Mouse (Mus musculus): ENCODE results near the gene Oog3. TPM values are rescaled to one million over a fixed set of nuclear protein-coding genes. Genes with fewer than 3 reads are reported as not detected.

Gene Oog3
- total RNA-seq (2021) = not detected

DNA sequence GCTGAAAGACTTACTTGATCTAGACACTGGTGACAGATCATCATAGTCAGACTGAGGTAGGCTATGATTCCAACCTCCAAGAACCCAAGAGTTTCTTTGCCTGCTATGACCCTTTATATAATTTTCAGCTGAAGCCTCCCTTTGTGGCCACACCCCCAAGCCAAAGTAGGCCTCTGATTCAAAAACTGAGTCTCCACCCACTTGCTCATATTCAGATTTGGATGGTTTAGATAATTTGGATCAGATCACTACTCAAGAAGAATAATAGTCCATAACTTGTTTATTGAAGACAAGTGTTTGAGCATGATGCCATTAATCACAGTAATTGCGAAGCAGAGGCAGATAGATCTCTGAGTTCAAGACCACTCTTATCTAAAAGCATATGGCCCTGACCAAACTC is at the start of gene Oog3:
Oog3 (minus strand) TSS at position 101 of the 400 bp plus-strand sequence.
- intact Hi-C loops (cut with DNase I) = loop anchor here (5.0 kb wide), 1 partner anchor 320 kb away; no protein-coding TSS in a partner anchor
- DNase-seq (ENCODE audit: low spot score in 2 of 2) = no peak

DNA sequence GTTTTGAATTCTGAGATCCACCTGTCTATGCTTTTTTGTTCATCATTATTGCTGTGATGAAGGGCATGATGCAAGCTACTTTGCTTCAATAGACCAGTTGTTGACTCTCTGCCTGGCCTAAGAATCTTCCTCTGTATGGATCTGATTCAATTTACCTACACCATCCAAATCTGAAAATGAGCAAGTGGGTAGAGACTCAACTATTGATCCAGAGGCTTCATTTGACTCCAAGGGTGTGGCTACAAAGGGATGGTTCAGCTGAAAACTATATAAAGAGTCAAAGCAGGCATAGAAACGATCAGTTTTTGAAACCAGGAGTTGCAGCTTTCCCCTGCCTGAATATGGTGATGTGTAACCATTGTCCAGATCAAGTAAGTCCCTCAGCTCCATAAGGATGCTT is 28.0 kb upstream of the Oog3 start, which contains the start of gene Oog2:
Oog2 (plus strand) TSS at position 301 of the 400 bp plus-strand sequence.
- intact Hi-C loops (cut with DNase I) = no loop called here
- DNase-seq (ENCODE audit: low spot score in 2 of 2) = no peak

Other genes starting within 250 kb of the Oog3 start
- gene Pramef25, start 211.6 kb downstream of the Oog3 start, total RNA-seq (2021) = not detected
- not detected for gene Gm13101, start 195.7 kb downstream of the Oog3 start, total RNA-seq (2021)
- gene Pramef17, start 168.3 kb downstream of the Oog3 start, total RNA-seq (2021) = not detected
- not detected for gene Pramel4, start 103.5 kb downstream of the Oog3 start, total RNA-seq (2021)
- not detected for gene Gm13102, start 56.2 kb downstream of the Oog3 start, total RNA-seq (2021)
- not detected for gene Oog2, start 28.1 kb upstream of the Oog3 start, total RNA-seq (2021)
- not detected for gene C87977, start 50.7 kb upstream of the Oog3 start, total RNA-seq (2021)
- gene Pramel5, start 117.8 kb upstream of the Oog3 start, total RNA-seq (2021) = not detected
- gene Gm13128, start 167.6 kb upstream of the Oog3 start, total RNA-seq (2021) = not detected
- gene Gm13119, start 195.3 kb upstream of the Oog3 start, total RNA-seq (2021) = not detected
- gene Pramef20, start 215.3 kb upstream of the Oog3 start, total RNA-seq (2021) = not detected
- gene Pramef12, start 245.8 kb upstream of the Oog3 start, total RNA-seq (2021) = not detected

Data from left cerebral cortex, postnatal 25 days (tissue).